Mouse (Mus musculus): Measurements from ENCODE around the gene Tanc1. TPM values are rescaled to one million over a fixed set of nuclear protein-coding genes. Genes with fewer than 3 reads are reported as not detected.
A peak's percentile ranks its signal among the peaks of the same experiment; 100 is the strongest.

Gene Tanc1
- polyA plus RNA-seq, 1 experiment from 2014 or later, result 4.9 TPM

DNA sequence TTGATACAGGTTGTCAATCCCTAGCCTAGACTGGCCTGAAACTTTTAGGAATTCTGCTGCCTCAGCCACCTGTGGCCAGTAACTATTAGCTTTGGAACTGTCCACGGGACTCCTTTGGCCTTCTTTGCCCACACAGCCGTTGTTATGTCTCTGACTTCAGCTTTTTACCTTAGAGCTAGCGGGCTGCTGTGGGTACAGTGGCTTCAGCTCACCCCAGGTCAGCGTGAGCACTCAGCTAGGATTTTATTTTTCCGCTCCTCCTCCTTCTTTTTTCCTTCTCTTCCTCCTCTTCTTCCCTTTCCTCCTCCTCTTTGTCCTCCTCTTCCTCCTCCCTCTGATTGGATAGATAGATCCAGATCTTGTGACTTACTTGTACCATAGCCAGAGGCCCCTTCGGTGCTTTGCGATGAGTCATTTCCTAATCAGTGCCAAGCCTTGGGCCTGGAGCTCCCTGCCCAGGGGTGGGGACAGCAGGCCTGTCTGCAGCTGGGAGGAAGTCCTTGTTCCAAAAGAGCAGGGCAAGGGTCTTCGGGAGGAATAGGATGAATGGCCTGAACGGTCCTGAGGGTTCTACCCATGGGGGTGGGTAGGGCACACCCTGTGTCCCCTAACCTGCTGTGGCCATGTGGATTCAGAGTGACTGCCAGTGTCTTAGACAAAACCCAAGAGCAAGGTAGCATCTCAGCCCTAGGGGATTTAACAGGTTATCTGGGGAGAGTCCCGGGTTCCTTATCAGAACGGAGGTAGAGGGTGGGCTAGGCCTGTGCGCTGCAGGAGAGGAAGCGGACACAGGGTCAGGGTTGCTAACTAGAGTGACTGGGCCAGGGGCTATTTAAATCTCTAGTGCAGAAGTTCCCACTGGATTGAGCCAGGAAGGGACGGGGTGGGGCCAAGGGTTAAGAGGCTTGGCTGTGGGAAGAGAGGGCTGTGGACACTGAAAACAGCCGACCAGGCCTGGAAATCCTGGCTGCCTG is 58.5 kb downstream of the Tanc1 start:
- DNase-seq (ENCODE audit: low spot score), result no peak
- no peaks in the 10 kb centered on the region for H3K9me3 ChIP-seq (replicated peaks; ENCODE audit: control insufficient read depth, low read length)
- H3K4me1 ChIP-seq (ENCODE audit: control insufficient read depth, insufficient read depth, low read length), result no peaks in the 10 kb centered on the region
- no peak overlapping the region for H3K27ac ChIP-seq (ENCODE audit: low read depth, low read length)
- WGBS, result 73% methylated on average over 15 of the region's 15 CpGs
- no peaks in the 10 kb centered on the region for H3K27me3 ChIP-seq (replicated peaks; ENCODE audit: control insufficient read depth, insufficient read depth, low read length)
- no peak overlapping the region for H3K4me2 ChIP-seq (ENCODE audit: low read length)
- no peak for ATAC-seq
- no peak overlapping the region for H3K9ac ChIP-seq (ENCODE audit: low read length)
- no peaks in the 10 kb centered on the region for H3K36me3 ChIP-seq (ENCODE audit: control insufficient read depth, insufficient read depth, low read length)
- no peak overlapping the region for H3K4me3 ChIP-seq (ENCODE audit: low read depth, low read length)

DNA sequence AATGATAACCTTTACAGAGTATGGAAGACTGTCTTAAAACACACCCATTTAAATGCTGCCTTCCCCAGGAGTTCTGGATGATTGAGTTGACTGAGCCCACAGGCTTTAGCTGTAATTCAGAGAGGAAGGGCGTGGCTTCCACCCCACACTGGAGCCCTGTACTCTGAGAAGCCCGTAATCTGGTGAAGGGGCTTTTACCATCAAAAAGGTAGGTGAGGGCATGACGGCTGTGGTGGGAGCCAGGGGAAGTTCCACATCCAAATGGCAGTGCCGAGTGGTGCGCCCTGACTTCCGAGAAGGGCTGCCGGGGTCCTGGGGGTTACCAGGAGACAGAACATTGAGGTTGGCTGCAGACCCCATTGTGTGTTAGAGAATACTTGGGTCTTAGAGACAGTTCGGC is 59.8 kb downstream of the Tanc1 start:
- ATAC-seq, result no peak
- WGBS, result 68% methylated on average over 8 of the region's 8 CpGs
- Histone ChIP-seq H3K27ac (ENCODE audit: low read depth, low read length) (no peak overlapping the region), H3K4me3 (ENCODE audit: low read depth, low read length) (no peak overlapping the region), H3K9me3 (replicated peaks; ENCODE audit: control insufficient read depth, low read length) (no peaks in the 10 kb centered on the region), H3K4me2 (ENCODE audit: low read length) (no peak overlapping the region), H3K9ac (ENCODE audit: low read length) (no peak overlapping the region), H3K36me3 (ENCODE audit: control insufficient read depth, insufficient read depth, low read length) (no peaks in the 10 kb centered on the region), H3K27me3 (replicated peaks; ENCODE audit: control insufficient read depth, insufficient read depth, low read length) (no peaks in the 10 kb centered on the region), H3K4me1 (ENCODE audit: control insufficient read depth, insufficient read depth, low read length) (no peaks in the 10 kb centered on the region)
- DNase-seq (ENCODE audit: low spot score), result no peak

DNA sequence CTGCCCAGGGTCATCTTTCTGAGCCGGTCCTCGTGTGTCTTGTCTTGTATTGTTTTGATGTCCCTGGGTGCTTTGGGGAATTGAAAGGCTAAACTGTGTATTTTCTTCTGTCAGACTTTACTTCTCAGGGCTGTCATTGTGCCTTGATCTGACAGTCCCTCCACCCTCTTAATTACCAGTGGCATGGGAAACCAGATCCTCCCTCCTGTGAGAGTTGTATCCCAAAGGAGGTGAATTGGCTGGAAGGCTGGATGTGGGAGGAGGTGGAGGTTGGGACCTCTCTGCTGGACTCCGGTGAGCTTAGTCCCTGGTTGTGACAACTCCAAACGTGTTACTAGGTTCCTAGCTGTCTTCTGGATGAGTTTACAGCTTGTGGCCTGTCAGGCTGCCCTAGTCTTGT is 60.2 kb downstream of the Tanc1 start:
- Histone ChIP-seq H3K9ac (ENCODE audit: low read length) (no peak overlapping the region), H3K27ac (ENCODE audit: low read depth, low read length) (no peak overlapping the region), H3K9me3 (replicated peaks; ENCODE audit: control insufficient read depth, low read length) (no peaks in the 10 kb centered on the region), H3K4me2 (ENCODE audit: low read length) (no peak overlapping the region), H3K4me1 (ENCODE audit: control insufficient read depth, insufficient read depth, low read length) (no peaks in the 10 kb centered on the region), H3K4me3 (ENCODE audit: low read depth, low read length) (no peak overlapping the region), H3K36me3 (ENCODE audit: control insufficient read depth, insufficient read depth, low read length) (no peaks in the 10 kb centered on the region), H3K27me3 (replicated peaks; ENCODE audit: control insufficient read depth, insufficient read depth, low read length) (no peaks in the 10 kb centered on the region)
- ATAC-seq, result no peak
- no peak for DNase-seq (ENCODE audit: low spot score)
- WGBS, result 29% methylated on average over 4 of the region's 4 CpGs

DNA sequence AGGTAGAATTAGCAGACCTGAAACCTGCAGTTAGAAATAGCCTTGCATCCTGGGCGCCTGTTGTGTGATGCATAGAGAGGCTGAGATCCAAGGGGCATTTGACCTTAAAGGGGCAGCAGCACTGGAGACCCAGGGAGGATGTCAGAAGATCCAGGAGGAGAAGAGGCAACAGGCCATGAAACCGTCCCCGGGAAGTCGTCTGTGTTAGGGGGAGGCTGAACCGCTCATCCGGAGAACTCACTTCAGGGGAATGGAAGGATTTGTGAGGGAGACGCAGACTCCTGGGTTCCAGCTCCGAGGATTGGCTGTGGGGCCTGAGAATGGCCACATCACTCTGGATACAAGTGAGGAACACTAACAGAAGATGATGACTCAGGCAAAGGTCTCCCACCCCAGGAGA is 60.8 kb downstream of the Tanc1 start:
- Histone ChIP-seq H3K9ac (ENCODE audit: low read length) (no peak overlapping the region), H3K27me3 (replicated peaks; ENCODE audit: control insufficient read depth, insufficient read depth, low read length) (no peaks in the 10 kb centered on the region), H3K4me2 (ENCODE audit: low read length) (no peak overlapping the region), H3K27ac (ENCODE audit: low read depth, low read length) (no peak overlapping the region), H3K9me3 (replicated peaks; ENCODE audit: control insufficient read depth, low read length) (no peaks in the 10 kb centered on the region), H3K4me1 (ENCODE audit: control insufficient read depth, insufficient read depth, low read length) (no peaks in the 10 kb centered on the region), H3K4me3 (ENCODE audit: low read depth, low read length) (no peak overlapping the region), H3K36me3 (ENCODE audit: control insufficient read depth, insufficient read depth, low read length) (no peaks in the 10 kb centered on the region)
- ATAC-seq, result no peak
- no peak for DNase-seq (ENCODE audit: low spot score)
- 63% methylated on average over 8 of the region's 8 CpGs for WGBS

DNA sequence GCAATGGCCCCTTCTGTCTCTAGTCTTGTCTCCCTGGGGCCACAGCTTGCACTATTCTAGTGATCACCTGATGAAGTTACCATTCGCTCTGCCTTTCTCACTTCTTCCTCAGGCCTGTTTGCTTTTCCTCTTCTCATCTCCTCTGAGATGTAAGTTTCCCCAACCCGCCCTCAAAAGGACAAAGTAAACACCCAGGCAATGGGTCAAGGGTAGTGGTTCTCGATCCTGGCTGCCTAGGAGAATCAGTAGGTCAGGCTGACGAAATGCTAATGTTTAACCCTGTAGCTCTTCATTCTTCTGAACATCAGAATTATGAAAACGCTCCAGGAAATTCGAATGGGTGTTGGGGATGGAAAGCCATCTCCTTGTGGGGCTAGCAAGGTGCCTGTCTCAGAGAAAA is 61.5 kb downstream of the Tanc1 start:
- no peaks in the 10 kb centered on the region for H3K9me3 ChIP-seq (replicated peaks; ENCODE audit: control insufficient read depth, low read length)
- H3K27ac ChIP-seq (ENCODE audit: low read depth, low read length), result no peak overlapping the region
- ATAC-seq, result no peak
- no peak overlapping the region for H3K9ac ChIP-seq (ENCODE audit: low read length)
- DNase-seq (ENCODE audit: low spot score), result no peak
- no peaks in the 10 kb centered on the region for H3K36me3 ChIP-seq (ENCODE audit: control insufficient read depth, insufficient read depth, low read length)
- H3K4me3 ChIP-seq (ENCODE audit: low read depth, low read length), result no peak overlapping the region
- H3K27me3 ChIP-seq (replicated peaks; ENCODE audit: control insufficient read depth, insufficient read depth, low read length), result no peaks in the 10 kb centered on the region
- 95% methylated on average over 6 of the region's 6 CpGs for WGBS
- no peaks in the 10 kb centered on the region for H3K4me1 ChIP-seq (ENCODE audit: control insufficient read depth, insufficient read depth, low read length)
- H3K4me2 ChIP-seq (ENCODE audit: low read length), result no peak overlapping the region

DNA sequence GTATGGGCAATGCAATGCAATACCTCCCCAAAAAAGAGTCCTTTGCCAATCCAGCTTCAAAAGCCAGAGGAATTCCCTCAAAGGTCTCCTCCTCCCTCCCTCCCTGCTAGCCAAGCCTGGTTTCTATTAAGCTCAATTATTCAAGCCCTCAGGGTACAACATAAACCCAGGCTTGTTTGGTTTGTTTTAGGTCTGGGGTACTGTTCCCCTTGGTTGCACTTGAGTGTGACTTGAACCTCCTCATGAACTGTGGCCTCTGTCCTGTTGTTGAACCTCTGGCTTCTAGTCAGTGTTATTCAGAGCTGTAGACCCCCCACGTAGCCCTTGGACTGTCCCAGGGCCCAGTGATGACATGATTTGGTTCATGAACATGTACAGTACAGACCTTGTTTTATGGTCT is 62.0 kb downstream of the Tanc1 start:
- H3K4me1 ChIP-seq (ENCODE audit: control insufficient read depth, insufficient read depth, low read length), result no peaks in the 10 kb centered on the region
- ATAC-seq (no peak), DNase-seq (ENCODE audit: low spot score) (no peak)
- no peaks in the 10 kb centered on the region for H3K9me3 ChIP-seq (replicated peaks; ENCODE audit: control insufficient read depth, low read length)
- H3K9ac ChIP-seq (ENCODE audit: low read length), result no peak overlapping the region
- H3K36me3 ChIP-seq (ENCODE audit: control insufficient read depth, insufficient read depth, low read length), result no peaks in the 10 kb centered on the region
- WGBS, result 74% methylated on average over 1 of the region's 1 CpGs
- no peak overlapping the region for H3K4me3 ChIP-seq (ENCODE audit: low read depth, low read length)
- H3K27me3 ChIP-seq (replicated peaks; ENCODE audit: control insufficient read depth, insufficient read depth, low read length), result no peaks in the 10 kb centered on the region
- H3K4me2 ChIP-seq (ENCODE audit: low read length), result no peak overlapping the region
- no peak overlapping the region for H3K27ac ChIP-seq (ENCODE audit: low read depth, low read length)

DNA sequence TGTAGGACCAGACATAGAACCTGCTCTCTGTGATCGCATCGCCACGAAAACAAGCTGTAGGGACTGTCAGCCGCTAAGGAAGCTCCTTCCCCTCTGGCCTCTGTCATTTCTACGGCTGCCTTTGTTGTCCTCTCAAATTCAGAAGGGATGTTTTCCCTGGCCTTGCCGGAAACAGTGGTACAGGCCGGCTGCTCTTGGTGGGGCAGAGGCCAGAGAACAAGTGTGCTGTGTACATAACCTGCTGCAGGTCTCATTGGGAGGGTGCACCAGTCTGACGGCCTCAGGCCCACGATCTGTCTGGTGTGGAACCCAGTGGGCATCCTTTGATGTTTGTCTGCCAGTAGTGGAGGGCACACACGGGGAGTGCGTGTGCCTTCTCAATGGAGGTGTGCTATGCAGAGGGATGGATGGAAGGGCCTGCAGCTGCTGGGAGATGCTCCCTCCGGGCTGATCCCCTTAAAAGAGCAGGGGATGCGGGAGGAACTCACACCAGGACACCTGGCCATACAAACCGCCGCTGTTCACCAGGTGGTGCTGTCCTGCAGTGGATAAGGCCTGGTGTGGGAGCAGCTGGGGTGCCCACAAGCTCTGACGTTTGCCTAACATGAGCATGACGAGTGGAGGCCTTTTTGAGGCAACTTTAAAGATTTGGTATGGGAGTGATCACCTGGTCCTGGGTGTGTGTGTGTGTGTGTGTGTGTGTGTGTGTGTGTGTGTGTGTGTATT is 63.6 kb downstream of the Tanc1 start:
- no peak overlapping the region for H3K9ac ChIP-seq (ENCODE audit: low read length)
- no peak overlapping the region for H3K4me3 ChIP-seq (ENCODE audit: low read depth, low read length)
- no peaks in the 10 kb centered on the region for H3K9me3 ChIP-seq (replicated peaks; ENCODE audit: control insufficient read depth, low read length)
- no peak overlapping the region for H3K4me2 ChIP-seq (ENCODE audit: low read length)
- no peak overlapping the region for H3K27ac ChIP-seq (ENCODE audit: low read depth, low read length)
- no peaks in the 10 kb centered on the region for H3K4me1 ChIP-seq (ENCODE audit: control insufficient read depth, insufficient read depth, low read length)
- no peaks in the 10 kb centered on the region for H3K36me3 ChIP-seq (ENCODE audit: control insufficient read depth, insufficient read depth, low read length)
- ATAC-seq (0 out of 2 replicates have a peak, but pooled peaks have one; percentile 24), DNase-seq (ENCODE audit: low spot score) (no peak)
- no peaks in the 10 kb centered on the region for H3K27me3 ChIP-seq (replicated peaks; ENCODE audit: control insufficient read depth, insufficient read depth, low read length)
- WGBS, result 48% methylated on average over 17 of the region's 17 CpGs

DNA sequence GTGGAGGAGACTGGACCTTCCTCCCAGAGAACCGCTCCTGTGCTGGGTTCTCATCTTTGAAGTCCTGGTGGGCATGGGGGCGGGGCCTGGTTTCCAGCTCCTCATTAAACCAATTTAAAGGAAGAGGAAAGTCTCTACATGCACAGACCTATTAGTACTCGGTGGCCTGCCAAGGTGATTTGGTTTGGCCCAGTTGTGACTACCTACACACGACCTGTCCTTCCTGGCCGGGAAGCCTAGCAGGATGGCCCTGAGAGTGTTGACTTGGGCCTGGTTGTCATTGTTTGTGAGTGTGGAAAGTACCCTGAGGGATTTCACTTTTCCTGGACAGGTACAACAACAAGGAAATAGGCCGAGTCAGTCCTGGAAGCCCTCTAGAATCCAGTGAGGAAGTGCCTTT is 64.2 kb downstream of the Tanc1 start:
- no peak for ATAC-seq
- H3K27ac ChIP-seq (ENCODE audit: low read depth, low read length), result no peak overlapping the region

DNA sequence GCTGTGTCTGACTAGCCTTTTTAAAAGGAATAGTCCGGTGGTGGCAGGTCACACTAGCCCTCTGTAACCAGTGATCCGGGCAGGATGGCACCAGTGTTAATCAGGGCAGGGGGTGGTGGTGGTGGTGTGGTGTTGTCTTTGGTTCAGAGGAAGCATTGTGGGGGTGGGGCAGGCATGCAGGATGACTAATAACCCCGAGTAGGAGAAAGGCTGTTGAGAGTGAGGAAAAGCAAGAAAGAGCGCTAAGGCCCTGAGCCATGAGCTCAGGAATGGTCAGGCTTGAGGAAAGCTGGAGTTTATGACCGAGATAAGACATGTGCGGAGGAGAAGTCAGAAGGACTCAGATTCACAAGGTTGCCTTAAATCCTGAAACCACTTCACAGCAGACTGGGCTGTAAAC is 64.6 kb downstream of the Tanc1 start:
- WGBS, result 67% methylated on average over 6 of the region's 6 CpGs

More for the DNA sequence above, 64.2 kb downstream of the Tanc1 start:
- no peak overlapping the region for H3K9ac ChIP-seq (ENCODE audit: low read length)
- no peak overlapping the region for H3K4me2 ChIP-seq (ENCODE audit: low read length)
- no peaks in the 10 kb centered on the region for H3K4me1 ChIP-seq (ENCODE audit: control insufficient read depth, insufficient read depth, low read length)
- DNase-seq (ENCODE audit: low spot score), result no peak
- H3K9me3 ChIP-seq (replicated peaks; ENCODE audit: control insufficient read depth, low read length), result no peaks in the 10 kb centered on the region
- H3K27me3 ChIP-seq (replicated peaks; ENCODE audit: control insufficient read depth, insufficient read depth, low read length), result no peaks in the 10 kb centered on the region
- H3K36me3 ChIP-seq (ENCODE audit: control insufficient read depth, insufficient read depth, low read length), result no peaks in the 10 kb centered on the region
- no peak overlapping the region for H3K4me3 ChIP-seq (ENCODE audit: low read depth, low read length)
- 61% methylated on average over 6 of the region's 6 CpGs for WGBS

More for the DNA sequence above, 64.6 kb downstream of the Tanc1 start:
- no peaks in the 10 kb centered on the region for H3K4me1 ChIP-seq (ENCODE audit: control insufficient read depth, insufficient read depth, low read length)
- no peaks in the 10 kb centered on the region for H3K36me3 ChIP-seq (ENCODE audit: control insufficient read depth, insufficient read depth, low read length)
- DNase-seq (ENCODE audit: low spot score) (no peak), ATAC-seq (no peak)
- no peak overlapping the region for H3K9ac ChIP-seq (ENCODE audit: low read length)
- no peaks in the 10 kb centered on the region for H3K27me3 ChIP-seq (replicated peaks; ENCODE audit: control insufficient read depth, insufficient read depth, low read length)
- no peak overlapping the region for H3K4me2 ChIP-seq (ENCODE audit: low read length)
- H3K4me3 ChIP-seq (ENCODE audit: low read depth, low read length), result no peak overlapping the region
- H3K9me3 ChIP-seq (replicated peaks; ENCODE audit: control insufficient read depth, low read length), result no peaks in the 10 kb centered on the region
- H3K27ac ChIP-seq (ENCODE audit: low read depth, low read length), result no peak overlapping the region

Data from forebrain, embryonic 14.5 days (tissue).